Mouse (Mus musculus): ENCODE data around the gene Impg1. TPM values are rescaled to one million over a fixed set of nuclear protein-coding genes. Genes with fewer than 3 reads are reported as not detected.

Impg1 gene
- polyA plus RNA-seq (2021; fragmentation: Nextera tagmentation): not detected in 2 replicates
- long read RNA-seq, experiment 1: 0 reads
- long read RNA-seq, experiment 2, partial matches to known transcripts: 1 of 1 reads
- long read RNA-seq, experiment 2, other reads (novel, unspliced or antisense): 0 of 1 reads

DNA sequence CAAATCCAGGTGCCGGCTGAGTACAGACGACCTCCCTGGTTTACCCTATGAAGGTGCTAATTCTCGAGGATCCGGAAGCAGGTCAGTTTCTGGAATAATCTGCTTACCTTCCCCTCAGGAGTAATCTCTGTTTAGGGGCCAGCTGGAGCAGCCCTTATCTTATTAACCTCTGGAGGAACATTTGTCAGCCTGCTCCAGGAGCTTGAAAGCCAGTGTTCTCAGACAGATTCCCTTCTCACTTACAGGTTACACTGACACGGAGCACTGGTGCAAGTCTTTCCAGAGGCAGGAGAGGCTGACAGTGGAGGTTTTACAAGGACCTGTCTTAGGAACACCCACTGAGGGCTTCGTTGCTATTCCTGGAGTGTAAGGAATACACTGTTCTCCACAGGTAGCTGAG is at the start of gene Impg1:
Impg1 (minus strand) TSS at position 101 of the 400 bp plus-strand sequence.

Measured in layer of hippocampus, adult 6 months (tissue).